Comparison of ENCODE assay signal across 8 mouse cellular contexts in the genomic region with DNA sequence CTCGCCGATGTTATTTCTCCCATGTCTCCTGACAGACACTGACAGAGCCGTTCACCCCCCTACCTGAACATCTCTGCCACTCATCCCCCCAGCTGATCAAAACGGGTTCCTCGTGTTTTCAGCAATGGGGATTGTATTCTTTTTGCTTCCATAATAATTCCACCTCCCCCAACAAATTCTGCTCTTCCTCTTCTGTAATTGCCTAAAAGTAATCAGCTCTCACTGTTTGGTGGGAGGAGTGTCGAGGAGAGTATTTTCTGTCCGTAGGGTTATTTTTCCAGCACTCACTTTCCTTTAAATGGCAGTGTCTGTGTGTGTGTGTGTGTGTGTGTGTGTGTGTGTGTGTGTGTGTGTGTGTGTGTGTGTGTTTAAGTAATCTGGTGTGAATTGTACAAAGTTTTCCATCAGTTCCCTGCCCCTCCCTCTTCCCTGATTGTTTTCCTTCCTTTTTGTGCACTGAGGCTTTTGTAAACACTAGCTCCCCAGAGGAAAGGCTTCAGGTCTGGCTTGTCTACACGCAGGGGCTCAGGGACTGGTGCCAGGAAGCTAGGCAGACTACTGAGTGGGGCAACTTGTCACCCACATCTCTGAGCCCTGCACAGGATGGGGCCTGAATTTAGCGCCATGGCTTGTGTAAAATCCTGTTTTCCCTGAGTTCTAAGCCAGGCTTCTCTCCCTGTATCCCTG. TPM values are rescaled to one million over a fixed set of nuclear protein-coding genes. Genes with fewer than 3 reads are reported as not detected.
A peak's percentile ranks its signal among the peaks of the same experiment; 100 is the strongest.
DNase-seq lines count a peak whose midpoint lies in the region; ATAC-seq and TF ChIP-seq lines count a peak whose summit lies in the region.

No protein-coding gene starts in this region.

- WGBS in kidney, adult 2 months: 16% methylated on average over 9 of the region's 9 CpGs

- no peak for TF ChIP-seq CTCF in kidney, adult 2 months (conservative IDR thresholded peaks at IDR 0.05; ENCODE audit: insufficient read depth, insufficient read length, low read depth, low read length)

- no peaks in the 10 kb centered on the region for H3K27me3 ChIP-seq in megakaryocyte, embryonic 14.5 days (replicated peaks)
- H3K27me3 ChIP-seq in kidney, adult 2 months (replicated peaks; ENCODE audit: control insufficient read depth, insufficient read depth, low read length): no peaks in the 10 kb centered on the region

- no peak for TF ChIP-seq POLR2A in kidney, adult 2 months (IDR thresholded peaks at IDR 0.05; ENCODE audit: low read depth, low read length)

- peak overlapping the region; percentile 85 for H3K27ac ChIP-seq in kidney, adult 2 months (ENCODE audit: insufficient read depth, low read depth, low read length)

- peaks cover 91% of the 10 kb centered on the region for H3K4me1 ChIP-seq in megakaryocyte, embryonic 14.5 days
- H3K4me1 ChIP-seq in kidney, adult 2 months (ENCODE audit: control insufficient read depth, insufficient read depth, low read length): peaks cover 14% of the 10 kb centered on the region; the same call in 1 of the 2 replicates

- ATAC-seq in megakaryocyte, adult 5-6 weeks (ENCODE audit: poor library complexity, severe bottlenecking): no peak

- H3K9me3 ChIP-seq in megakaryocyte, embryonic 14.5 days: no peaks in the 10 kb centered on the region

- DNase-seq in cerebellum, adult 9-10 months: peak; percentile 76
- DNase-seq in heart, adult 9 months (ENCODE audit: low spot score in 2 of 2): peak; percentile 83 to 87
- peak; percentile 89 for DNase-seq in kidney, adult 2 months
- DNase-seq in lung, postnatal 10 days: peak; percentile 91
- peak; percentile 65 for DNase-seq in thymus, postnatal 4 days
- DNase-seq in ovary, postnatal 36 days (ENCODE audit: low spot score): no peak

- peak overlapping the region; percentile 97 for H3K4me3 ChIP-seq in megakaryocyte, embryonic 14.5 days (replicated peaks)
- H3K4me3 ChIP-seq in kidney, adult 2 months (ENCODE audit: insufficient read depth, low read depth, low read length): peak overlapping the region; percentile 25

- peaks cover 34% of the 10 kb centered on the region for H3K36me3 ChIP-seq in megakaryocyte, embryonic 14.5 days (replicated peaks; ENCODE audit: low read length)
- H3K36me3 ChIP-seq in kidney, adult 2 months (ENCODE audit: control insufficient read depth, insufficient read depth, low read length): peaks cover 2% of the 10 kb centered on the region; the same call in 1 of the 2 replicates

RNA-seq across cellular contexts. Expression of a gene that starts 0.7 kb away (rescaled TPM):
- 8.3 and 13.9 TPM in 2 replicates for polyA plus RNA-seq in megakaryocyte, embryonic 14.5 days (2012; ENCODE audit: insufficient read depth, low replicate concordance)
- total RNA-seq in megakaryocyte, adult 5-6 weeks (2015): 68.9 and 87.3 TPM in 2 replicates
- 175 and 189 TPM in 2 replicates for total RNA-seq in megakaryocyte, adult 5-6 weeks (2017)
- 20.3 and 23.7 TPM in 2 replicates for polyA plus RNA-seq in kidney, adult 2 months (2012; rRNA removed)

RNA-seq across cellular contexts. Expression of a gene that starts 31.4 kb away (rescaled TPM):
- polyA plus RNA-seq in megakaryocyte, embryonic 14.5 days (2012; ENCODE audit: insufficient read depth, low replicate concordance): not detected in 2 replicates
- 0.16 and 0.83 TPM in 2 replicates for total RNA-seq in megakaryocyte, adult 5-6 weeks (2015)
- 0.07 TPM in 1 of 2 replicates, not detected in the other for total RNA-seq in megakaryocyte, adult 5-6 weeks (2017)
- polyA plus RNA-seq in kidney, adult 2 months (2012; rRNA removed): not detected in 2 replicates

RNA-seq across cellular contexts. Expression of a gene that starts 42.6 kb away (rescaled TPM):
- polyA plus RNA-seq in megakaryocyte, embryonic 14.5 days (2012; ENCODE audit: insufficient read depth, low replicate concordance): not detected in 2 replicates
- not detected in 2 replicates for total RNA-seq in megakaryocyte, adult 5-6 weeks (2015)
- total RNA-seq in megakaryocyte, adult 5-6 weeks (2017): not detected in 2 replicates
- 9.7 and 11.9 TPM in 2 replicates for polyA plus RNA-seq in kidney, adult 2 months (2012; rRNA removed)

Comparison
In these comparisons a context has a peak if more than half of its experiments do, and no peak if none do; other contexts are left out.
1. RNA of a gene that starts 42.6 kb away (polyA plus RNA-seq): 9.7 to 11.9 TPM in kidney, adult 2 months; not detected in megakaryocyte, embryonic 14.5 days; every median in the first group is over 10 times any median in the second.